Mouse (Mus musculus): ENCODE measurements at regions not wholly inside any gene's neighbourhood (a gene's known extent, or its start where the extent isn't known, plus 50 kb on each side); places are given as distances from the start of the nearest gene placed in this dataset.

DNA sequence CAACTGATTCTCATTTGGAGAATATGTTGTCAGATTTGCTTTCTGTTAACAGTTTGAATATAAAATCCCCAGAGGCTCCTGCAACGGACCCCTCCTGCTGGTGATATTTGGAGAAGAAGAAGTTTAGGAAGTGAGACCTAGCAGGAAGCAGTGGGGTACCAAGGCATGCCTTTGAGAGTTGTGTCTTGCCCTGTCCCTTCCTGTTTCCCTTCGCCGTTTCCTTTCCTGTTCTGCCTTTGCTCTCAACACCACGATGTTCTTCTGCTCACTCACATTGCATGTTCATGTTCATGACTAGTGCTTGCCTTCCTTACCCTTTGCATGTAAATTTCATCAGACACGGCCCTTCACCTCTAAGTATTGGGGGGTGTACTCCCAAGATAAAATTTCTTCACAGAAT, 254.0 kb downstream of the Tle4 start:
- DNase-seq (ENCODE audit: low spot score in 2 of 2) = no peak

DNA sequence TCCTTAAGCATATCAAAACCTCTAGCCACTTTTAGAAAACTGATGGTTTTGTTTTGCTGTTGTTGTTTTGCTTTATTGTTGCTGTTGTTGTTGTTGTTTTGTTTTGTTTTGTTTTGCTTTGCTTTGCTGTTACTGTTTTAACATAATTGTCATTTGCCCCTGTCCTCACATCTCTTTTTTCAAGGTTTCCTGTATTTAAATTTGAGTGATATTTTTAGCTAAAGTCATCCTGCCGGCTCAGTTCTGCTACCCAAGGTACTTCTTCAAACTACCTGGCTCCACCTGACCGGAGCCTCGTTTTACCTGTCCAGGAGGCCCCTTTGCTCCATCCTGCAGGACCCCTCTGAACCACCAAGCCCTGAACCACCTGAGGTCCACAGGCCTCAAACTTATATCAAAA, 253.4 kb downstream of the Tle4 start:
- DNase-seq (ENCODE audit: low spot score in 2 of 2) = no peak

DNA sequence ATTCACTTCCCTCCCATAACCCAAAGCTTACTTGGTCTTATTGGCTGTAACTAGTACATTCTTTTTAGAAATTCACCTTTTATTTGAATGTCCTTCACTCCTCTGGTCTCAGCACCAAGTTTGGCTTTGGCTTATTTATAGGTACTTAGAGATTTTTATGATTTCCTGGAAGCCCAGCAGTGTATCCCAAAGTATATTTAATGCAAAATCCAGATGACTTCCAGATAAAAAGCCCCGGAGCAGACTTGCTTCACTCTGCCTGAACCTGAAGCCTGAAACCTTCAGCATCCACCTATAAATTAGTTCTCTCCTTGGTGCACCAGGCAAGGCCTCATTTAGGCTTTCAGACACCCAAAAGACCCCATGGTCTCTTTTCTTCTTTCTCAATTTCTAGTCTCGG, 250.8 kb downstream of the Tle4 start:
- no peak for DNase-seq (ENCODE audit: low spot score in 2 of 2)

DNA sequence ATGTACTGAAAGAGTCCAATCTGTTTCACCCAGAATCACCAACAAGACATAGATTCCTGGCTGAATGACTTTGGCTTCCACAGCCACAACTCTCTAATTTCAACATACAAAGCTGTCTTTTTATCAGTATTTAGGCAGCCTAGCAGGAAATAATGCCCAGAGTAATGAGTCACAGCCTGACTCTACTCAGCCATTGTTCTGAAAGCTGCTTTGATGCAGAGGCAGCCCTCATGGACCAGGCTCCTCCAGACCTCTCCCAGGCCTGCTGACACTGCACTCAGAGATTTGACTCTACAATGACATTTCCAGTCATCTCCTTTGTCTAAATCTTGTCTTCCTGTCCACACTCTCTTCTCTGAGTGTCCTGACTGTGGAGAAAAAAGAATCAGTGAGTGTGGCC, 250.4 kb downstream of the Tle4 start:
- DNase-seq (ENCODE audit: low spot score in 2 of 2) = no peak

DNA sequence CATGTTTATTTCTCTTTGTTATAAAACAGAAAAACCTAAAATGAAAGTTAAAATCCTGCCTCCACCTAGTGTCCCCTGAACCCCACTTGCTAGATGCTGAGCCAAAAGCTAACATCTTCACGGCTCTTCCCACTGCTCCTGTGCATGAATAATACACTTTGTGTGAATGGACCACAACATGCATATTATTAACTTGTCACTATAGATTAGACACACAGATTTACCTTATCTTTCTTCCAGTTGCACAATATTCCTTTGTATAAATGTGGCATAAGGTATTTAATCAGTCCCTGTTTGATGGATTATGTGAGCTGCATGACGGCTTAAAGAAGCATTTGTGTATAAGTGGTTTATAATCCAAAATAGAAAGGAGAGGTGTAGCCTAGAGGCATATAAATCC, 248.1 kb downstream of the Tle4 start:
- no peak for DNase-seq (ENCODE audit: low spot score in 2 of 2)

DNA sequence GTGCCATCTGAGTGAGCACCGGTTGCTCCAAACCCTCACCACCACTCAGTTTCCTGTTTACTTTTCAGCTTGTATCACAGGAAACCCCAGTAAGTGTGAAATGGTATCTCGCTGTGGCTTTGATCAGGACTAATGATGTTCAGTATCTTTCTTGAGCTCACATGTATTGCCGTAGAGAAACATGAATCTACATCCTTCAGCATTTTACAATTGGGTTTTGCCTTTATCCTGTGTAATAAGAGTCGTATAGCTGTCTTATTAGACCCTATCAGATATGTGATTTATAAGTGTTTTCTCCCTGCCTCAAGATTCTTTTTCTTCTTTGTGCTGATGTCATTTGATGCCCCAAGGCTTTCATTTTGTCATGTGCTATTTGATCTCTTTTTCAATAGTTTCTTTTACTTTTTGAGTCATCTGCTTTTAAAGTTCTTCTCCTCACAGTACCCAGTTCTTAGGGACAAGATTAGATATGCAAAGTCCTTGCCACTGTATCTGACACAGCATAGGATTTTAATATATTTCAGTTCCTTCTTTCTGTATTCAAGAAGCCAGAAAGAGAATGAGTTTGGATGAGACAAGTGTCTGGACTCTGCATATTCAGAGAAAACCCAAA, 246.0 kb downstream of the Tle4 start:
- DNase-seq (ENCODE audit: low spot score in 2 of 2) = no peak

DNA sequence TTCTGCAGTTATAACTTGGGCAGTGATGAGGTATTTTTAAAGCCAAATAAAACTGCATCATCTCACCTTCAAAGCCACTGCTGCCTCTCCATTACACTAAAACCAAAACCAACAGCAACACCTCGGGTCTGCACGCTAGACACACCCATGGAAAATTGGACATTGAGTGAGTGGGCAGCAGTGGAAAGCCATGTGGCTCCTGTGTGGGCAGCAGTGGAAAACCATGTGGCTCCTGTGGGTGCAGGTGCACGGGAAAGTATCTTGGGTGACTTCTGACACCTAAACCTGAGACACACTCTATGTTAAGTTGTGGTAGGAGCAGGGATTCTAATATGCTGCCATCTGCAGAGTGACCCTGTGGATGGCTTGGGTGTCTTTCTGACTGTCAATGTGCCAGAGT, 245.3 kb downstream of the Tle4 start:
- DNase-seq (ENCODE audit: low spot score in 2 of 2) = no peak

DNA sequence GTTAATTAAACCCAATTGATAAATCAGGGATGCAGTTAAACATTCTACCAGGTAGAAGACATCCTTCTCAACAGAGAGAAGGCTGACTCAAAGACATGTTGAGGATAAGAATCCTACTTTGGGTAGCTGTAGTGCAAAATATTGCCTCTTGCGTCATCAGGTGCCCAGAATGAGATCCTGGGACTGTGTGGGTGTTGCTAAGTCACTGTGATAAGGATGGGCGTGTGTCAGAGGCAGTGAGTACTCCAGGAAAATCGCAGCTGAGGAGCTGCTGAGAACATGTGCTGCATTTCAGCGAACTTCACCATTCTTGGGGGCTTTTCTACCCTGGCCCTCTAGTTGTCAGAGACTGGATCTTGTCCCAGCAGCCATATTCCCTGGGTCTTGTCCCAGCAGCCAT, 244.7 kb downstream of the Tle4 start:
- no peak for DNase-seq (ENCODE audit: low spot score in 2 of 2)

DNA sequence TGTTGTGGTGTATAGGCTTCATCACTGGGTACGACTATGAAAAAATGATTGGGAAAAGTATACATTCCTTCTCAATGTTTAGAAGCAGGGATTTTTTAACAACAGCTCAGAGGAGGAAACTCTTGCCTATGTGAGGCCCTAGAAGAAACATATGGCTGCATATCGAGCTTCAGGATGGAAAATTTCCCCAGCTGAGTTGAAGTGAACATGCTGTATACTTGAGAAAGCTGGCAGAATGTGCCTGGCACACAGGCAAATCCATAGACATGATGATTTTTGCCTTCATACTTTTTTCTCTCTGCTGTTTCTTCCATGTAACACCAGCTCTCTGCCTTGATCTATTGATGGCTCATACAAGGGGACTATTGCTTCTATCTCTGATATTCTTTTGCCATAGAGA, 242.7 kb downstream of the Tle4 start:
- DNase-seq (ENCODE audit: low spot score in 2 of 2) = no peak

DNA sequence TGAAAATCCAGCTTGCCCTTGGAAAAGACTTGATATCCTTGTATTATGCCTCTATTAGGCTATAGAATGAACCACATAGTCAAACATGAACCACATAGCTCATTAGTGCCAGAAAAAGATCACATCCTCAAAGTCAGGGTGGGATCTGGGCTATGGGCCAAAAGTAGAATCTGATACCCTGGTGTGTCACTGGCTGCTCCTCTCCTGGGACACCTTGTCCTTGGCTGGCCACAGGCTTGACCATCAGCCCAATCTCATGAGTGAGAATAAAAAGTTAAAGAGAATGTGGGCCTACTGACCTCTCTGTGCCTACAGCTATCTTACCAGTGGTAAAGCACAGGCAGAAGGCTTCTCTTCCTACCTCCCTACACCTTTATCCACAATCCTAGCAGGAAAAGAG, 241.9 kb downstream of the Tle4 start:
- no peak for DNase-seq (ENCODE audit: low spot score in 2 of 2)

DNA sequence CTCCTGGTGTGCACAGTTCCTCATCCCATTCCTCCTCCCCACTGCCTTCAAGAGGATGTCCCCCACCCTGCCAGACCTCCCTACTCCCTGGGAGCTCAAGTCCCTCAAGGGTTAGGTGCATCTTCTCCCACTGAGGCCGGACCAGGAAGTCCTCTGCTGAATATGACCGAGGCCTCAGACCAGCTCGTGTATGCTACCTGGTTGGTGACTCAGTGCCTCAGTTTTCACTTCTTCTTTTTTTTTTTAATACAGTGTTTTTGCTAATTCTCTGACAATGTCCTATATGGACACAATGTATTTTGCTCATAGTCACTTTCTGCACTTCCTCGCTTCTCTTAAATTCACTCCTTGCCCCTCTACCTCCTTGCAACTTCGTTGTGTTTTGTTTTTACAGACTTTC, 237.2 kb downstream of the Tle4 start:
- DNase-seq (ENCODE audit: low spot score in 2 of 2) = no peak

DNA sequence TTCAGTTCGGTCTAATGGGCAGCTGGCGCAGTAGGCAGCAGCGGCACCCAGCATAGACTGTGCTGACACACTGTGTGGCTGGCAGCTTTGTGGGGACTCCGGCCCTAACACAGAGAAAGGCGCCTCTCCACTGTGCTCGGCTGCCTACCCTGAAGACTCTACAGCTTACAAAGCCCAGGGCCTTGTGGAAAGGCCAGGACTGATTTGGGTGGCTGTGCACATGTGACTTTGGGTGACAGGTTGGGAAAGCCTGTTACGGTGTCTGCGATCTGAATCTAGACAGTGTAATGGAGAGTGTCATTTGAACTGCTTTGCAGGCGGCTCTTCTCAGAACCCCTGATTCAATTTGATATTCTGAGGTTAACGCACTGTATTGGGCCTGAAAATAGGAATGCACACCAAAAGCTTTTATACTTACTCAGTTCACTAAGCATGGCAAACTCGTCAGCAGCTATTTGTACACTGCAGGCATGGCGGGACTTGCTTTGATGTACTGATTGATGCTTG, 228.7 kb downstream of the Tle4 start:
- DNase-seq (ENCODE audit: low spot score in 2 of 2) = no peak

DNA sequence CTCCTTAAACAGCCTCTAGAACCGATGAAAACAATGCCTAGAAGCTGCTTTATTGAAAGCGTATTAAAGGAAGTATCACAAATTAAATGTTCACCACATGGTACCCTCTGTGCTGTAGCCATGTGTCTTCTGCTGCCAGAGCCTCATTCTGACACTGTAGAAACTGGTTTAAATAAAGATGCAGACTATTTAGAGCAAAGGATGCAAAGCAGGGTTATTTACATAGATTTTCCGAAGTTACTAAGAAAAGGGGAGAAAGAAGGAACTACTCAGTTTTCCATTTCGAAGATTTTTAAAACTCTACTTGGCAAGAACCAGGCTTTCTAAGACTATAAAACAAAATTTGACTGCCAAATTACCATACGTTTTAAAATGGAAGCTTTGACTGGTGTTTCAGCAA, 226.5 kb downstream of the Tle4 start:
- DNase-seq (ENCODE audit: low spot score in 2 of 2) = no peak

DNA sequence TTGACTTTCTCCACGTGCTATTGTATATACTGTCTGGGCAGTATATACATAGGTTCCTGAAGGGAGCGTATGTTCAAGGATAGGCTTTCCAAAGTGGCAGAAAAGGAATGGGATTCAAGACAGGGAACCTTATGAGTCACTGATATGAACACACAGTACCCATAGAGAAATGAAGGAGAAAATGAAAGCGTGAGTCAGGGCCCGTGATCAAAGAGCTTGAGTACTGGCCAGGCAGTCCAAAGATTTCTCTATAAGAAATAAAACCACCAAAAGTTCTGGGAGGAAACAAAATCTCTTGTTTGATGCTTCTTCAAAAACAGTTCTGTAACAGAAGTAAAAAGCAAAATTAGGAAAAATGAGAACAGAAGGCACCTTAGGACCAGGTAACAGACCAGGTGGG, 223.9 kb downstream of the Tle4 start:
- no peak for DNase-seq (ENCODE audit: low spot score in 2 of 2)

DNA sequence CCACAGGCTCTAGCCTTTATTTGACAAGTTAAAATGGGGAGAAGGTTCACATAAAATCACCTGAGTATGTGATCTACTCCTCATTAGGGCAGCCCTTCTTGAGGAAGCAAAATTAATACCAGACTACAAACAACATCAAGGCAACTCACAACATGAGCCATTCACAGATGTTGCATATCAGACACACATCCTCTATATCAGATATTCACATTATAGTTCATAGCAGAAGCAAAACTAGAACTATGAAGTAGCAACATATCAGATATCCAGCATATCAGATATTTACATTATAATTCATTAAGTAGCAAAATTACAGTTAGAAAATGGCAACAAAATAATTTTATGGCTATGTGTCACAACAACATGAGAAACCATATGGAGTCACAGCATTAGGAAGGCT, 217.0 kb downstream of the Tle4 start:
- DNase-seq (ENCODE audit: low spot score in 2 of 2) = no peak

DNA sequence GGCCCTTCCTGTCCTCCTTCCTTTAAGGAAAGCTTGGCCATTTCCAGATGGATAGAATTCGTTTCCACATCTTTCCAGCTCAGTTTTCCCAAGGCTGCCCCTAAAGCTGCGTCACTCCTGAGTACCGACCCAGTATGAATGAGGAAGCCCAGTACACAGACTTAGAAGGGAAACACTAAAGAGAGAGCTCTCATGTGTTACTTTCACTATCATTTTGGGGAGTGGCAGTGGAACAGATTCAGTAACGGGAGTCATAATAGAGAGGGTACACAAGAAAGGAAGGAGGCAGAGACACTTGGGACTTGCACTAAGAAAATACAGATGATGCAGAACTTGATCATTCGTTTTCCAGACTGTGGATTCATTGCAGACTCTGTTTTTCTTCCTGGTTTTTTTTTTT, 210.1 kb downstream of the Tle4 start:
- DNase-seq (ENCODE audit: low spot score in 2 of 2) = no peak

DNA sequence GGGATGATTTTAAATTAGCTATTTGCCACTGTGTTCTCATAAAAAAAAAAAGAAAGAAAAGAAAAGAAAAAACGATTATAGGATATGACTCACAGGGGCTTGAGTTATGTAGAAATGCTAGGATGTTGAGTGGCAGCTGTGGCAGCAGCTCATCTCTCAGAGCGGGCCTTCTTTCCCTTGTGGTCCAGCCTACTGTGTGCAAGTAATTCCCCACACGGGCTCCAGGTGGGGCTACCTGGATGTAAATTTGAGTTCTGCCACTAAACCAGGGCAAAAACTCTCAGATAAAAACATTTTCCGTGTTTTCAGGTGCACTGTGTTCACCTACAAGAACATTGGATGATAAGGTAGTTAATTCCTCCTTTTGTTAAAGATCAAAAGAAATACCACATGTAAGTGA, 209.3 kb downstream of the Tle4 start:
- no peak for DNase-seq (ENCODE audit: low spot score in 2 of 2)

DNA sequence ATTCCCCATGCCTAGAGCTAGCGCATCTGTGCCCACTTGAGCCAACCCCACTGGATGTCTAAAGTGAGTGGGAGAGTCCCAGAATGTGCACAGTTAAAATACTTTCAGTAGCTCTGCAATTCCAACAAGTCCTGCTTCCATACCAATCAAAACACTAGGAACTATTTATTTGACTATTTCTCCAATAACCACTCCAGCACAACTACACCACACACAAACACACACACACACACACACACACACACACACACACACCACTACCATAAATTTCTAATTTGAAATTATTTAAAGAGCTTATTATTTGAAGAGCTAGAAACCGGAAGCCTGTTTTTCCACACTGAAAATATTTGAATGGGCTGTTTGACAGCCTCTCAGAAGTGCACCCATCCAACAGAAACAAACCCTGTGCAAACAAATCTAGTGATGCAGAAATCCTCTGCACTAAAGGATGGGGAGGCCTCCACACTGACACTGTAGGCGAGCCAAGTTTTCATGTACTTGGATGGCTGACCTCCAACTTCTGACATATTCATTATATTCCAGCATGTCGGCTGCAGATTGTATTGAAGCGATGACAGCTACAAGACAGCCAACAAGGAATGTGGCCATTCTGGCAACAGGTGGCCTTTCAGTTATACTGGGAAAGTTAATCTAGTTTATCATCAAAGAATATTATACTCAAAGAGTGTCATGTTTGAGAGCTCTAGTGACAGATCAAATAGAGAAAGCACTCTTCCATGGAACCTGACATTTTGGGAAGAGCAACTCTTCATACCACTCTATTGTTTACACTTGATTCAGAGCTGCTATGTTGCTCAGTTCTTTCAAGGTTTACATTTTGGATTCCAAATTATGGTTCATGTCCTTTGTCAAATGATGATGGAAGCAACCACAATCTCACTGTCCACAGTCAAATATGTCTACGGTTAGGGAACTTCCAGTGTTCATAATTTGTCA, 207.7 kb downstream of the Tle4 start:
- no peak for DNase-seq (ENCODE audit: low spot score in 2 of 2)

DNA sequence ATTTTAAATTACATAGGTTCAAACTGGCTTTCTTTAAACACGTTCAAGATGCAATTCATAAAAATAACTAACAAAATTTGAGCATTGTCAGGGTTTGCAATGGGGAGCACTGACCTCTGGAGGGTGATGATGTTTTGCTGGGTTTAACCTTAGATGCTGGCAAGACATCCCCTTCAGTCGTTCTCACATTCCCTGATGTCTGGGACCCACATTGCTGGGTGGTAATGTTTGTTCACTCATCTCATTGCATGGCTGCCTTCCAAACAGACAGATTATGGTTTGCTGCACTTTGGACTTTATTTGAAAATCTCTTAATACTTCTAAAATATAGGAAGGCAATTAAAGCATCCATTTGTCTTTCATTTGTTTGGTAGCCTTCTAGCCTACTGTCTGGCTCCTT, 206.9 kb downstream of the Tle4 start:
- DNase-seq (ENCODE audit: low spot score in 2 of 2) = no peak

Measured in frontal cortex, postnatal 14 days (tissue).